Mouse (Mus musculus): ENCODE measurements around the gene Olfr113. TPM values are rescaled to one million over a fixed set of nuclear protein-coding genes. Genes with fewer than 3 reads are reported as not detected.
"Not testable (repeated sequence)": the region's sequence is repeated elsewhere in the genome, so short reads cannot be mapped to it uniquely, and the experiment has no call there.

Gene Olfr113
- not detected in 2 replicates for polyA plus RNA-seq (2014; fragmentation: Nextera tagmentation; extraction: Ambion mirVana)

DNA sequence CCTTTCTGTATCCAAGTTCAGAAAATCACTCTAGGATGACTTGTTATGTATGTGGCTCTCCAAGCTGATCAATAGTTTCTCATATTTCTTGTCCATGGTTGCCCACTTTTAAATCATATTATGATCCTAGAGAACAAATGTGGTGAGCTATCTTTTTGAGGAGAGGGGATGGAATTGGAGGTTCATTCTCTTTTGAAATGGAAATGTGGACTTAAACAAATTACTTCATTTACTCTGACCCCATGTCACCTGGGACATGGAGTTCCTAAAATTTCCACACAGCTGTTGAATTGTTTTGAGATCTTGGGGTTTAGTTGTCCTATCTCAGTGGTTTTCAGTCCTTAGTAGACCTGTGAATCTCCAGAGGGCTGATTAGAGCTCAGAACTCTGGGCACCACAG, at the start of gene Olfr113:
Gene Olfr113 (minus strand): TSS at position 101 of the 400 bp plus-strand sequence.
- DNase-seq (ENCODE audit: low spot score) (no peak), ATAC-seq (replicated peaks; ENCODE audit: low FRiP score) (no peak)
- Histone ChIP-seq H3K9me3 (ENCODE audit: control insufficient read depth, low read length) (no peaks in the 10 kb centered on the region), H3K9ac (ENCODE audit: low read length) (no peak within 1 kb of the TSS), H3K36me3 (ENCODE audit: control insufficient read depth, insufficient read depth, low read length) (no peaks in the 10 kb centered on the region), H3K27ac (ENCODE audit: low read depth, low read length) (no peak within 1 kb of the TSS), H3K4me1 (replicated peaks; ENCODE audit: control insufficient read depth, insufficient read depth, low read length) (no peaks in the 10 kb centered on the region), H3K4me3 (ENCODE audit: low read depth, low read length) (no peak within 1 kb of the TSS), H3K4me2 (ENCODE audit: low read depth, low read length, severe bottlenecking) (no peak within 1 kb of the TSS), H3K27me3 (ENCODE audit: control insufficient read depth, insufficient read depth, low read length) (no peaks in the 10 kb centered on the region)

DNA sequence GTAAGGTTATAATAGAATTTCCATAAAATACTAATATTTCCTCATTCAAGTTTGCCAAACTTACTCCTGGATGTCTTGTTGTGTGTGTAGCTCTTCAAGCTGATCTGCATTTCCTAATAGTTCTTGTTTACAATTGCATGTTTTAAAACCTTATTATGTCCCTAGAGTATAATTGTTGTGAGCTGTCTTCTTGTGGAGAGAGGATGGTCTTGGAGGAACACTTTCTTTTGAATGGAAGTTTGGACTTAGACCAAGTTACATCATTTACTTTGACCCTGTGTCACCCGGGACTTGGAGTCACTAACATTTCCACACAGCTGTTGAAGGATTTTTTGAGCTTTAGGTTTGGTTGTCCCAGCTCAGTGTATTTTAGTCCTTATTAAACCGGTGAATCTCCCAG, 49.5 kb upstream of the Olfr113 start, which contains the start of the genes Olfr115 and Olfr116:
Gene Olfr115 (minus strand): TSS at position 101 of the 400 bp plus-strand sequence.
Gene Olfr116 (minus strand): TSS at position 191 of the 400 bp plus-strand sequence.
- no peak within 1 kb of the TSS for H3K4me2 ChIP-seq (ENCODE audit: low read depth, low read length, severe bottlenecking)
- ATAC-seq (replicated peaks; ENCODE audit: low FRiP score) (no peak), DNase-seq (ENCODE audit: low spot score) (no peak)
- 82% methylated on average over 2 of the region's 2 CpGs for WGBS
- no peaks in the 10 kb centered on the region for H3K4me1 ChIP-seq (replicated peaks; ENCODE audit: control insufficient read depth, insufficient read depth, low read length)
- no peak within 1 kb of the TSS for H3K9ac ChIP-seq (ENCODE audit: low read length)
- no peaks in the 10 kb centered on the region for H3K27me3 ChIP-seq (ENCODE audit: control insufficient read depth, insufficient read depth, low read length)
- H3K4me3 ChIP-seq (ENCODE audit: low read depth, low read length): no peak within 1 kb of the TSS
- H3K36me3 ChIP-seq (ENCODE audit: control insufficient read depth, insufficient read depth, low read length): no peaks in the 10 kb centered on the region
- no peak within 1 kb of the TSS for H3K27ac ChIP-seq (ENCODE audit: low read depth, low read length)
- H3K9me3 ChIP-seq (ENCODE audit: control insufficient read depth, low read length): no peaks in the 10 kb centered on the region; the same call in 1 of the 2 replicates

DNA sequence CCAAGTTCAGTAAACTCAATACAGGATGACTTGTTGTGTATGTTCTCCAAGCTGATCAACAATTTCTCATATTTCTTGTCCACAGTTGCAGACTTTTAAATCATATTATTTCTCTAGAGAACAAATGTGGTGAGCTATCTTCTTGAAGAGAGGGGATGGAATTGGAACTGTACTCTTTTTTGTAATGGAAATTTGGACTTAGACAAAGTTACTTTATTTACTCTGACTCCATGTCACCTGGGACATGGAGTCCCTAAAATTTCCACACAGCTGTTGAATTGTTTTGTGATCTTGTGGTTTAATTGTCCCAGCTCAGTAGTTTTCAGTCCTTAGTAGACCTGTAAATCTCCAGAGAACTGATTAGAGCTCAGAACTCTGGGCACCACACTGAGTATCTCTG, 15.2 kb upstream of the Olfr113 start, which contains the start of gene Olfr114:
Gene Olfr114 (minus strand): TSS at position 101 of the 400 bp plus-strand sequence.
- ATAC-seq (replicated peaks; ENCODE audit: low FRiP score): no peak

DNA sequence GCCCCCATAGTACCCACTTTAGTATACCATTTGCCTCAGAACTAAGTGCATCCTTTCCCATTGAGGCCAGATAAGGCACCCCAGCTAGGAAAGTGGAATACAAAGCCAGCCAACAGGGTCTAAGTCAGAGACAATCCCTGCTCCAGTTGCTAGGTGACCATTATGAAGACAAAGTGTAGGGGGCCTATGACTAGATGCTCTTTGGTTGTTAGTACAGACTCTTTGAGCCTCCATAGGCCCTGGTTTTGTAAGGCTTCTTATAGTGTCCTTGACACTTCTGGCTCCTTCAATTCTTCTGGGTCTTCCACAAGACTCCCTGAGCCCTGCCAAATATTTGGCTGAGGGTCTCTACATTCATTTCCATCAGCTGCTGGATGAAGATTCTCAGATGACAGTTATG, 8.1 kb downstream of the Olfr113 start, which contains the start of gene Olfr112:
Gene Olfr112 (minus strand): TSS at position 101 of the 400 bp plus-strand sequence.
- ATAC-seq (replicated peaks; ENCODE audit: low FRiP score) (no peak), DNase-seq (ENCODE audit: low spot score) (no peak)
- Histone ChIP-seq H3K36me3 (ENCODE audit: control insufficient read depth, insufficient read depth, low read length) (no peaks in the 10 kb centered on the region), H3K4me3 (ENCODE audit: low read depth, low read length) (no peak within 1 kb of the TSS), H3K27me3 (ENCODE audit: control insufficient read depth, insufficient read depth, low read length) (no peaks in the 10 kb centered on the region), H3K27ac (ENCODE audit: low read depth, low read length) (no peak within 1 kb of the TSS), H3K9me3 (ENCODE audit: control insufficient read depth, low read length) (no peaks in the 10 kb centered on the region), H3K4me2 (ENCODE audit: low read depth, low read length, severe bottlenecking) (no peak within 1 kb of the TSS), H3K9ac (ENCODE audit: low read length) (no peak within 1 kb of the TSS), H3K4me1 (replicated peaks; ENCODE audit: control insufficient read depth, insufficient read depth, low read length) (no peaks in the 10 kb centered on the region)

More for the DNA sequence above, 15.2 kb upstream of the Olfr113 start, which contains the start of gene Olfr114:
- no peaks in the 10 kb centered on the region for H3K4me1 ChIP-seq (replicated peaks; ENCODE audit: control insufficient read depth, insufficient read depth, low read length)
- DNase-seq (ENCODE audit: low spot score): no peak
- no peak within 1 kb of the TSS for H3K27ac ChIP-seq (ENCODE audit: low read depth, low read length)
- H3K27me3 ChIP-seq (ENCODE audit: control insufficient read depth, insufficient read depth, low read length): no peaks in the 10 kb centered on the region
- no peak within 1 kb of the TSS for H3K4me3 ChIP-seq (ENCODE audit: low read depth, low read length)
- H3K9me3 ChIP-seq (ENCODE audit: control insufficient read depth, low read length): no peaks in the 10 kb centered on the region
- no peak within 1 kb of the TSS for H3K9ac ChIP-seq (ENCODE audit: low read length)
- H3K36me3 ChIP-seq (ENCODE audit: control insufficient read depth, insufficient read depth, low read length): no peaks in the 10 kb centered on the region
- H3K4me2 ChIP-seq (ENCODE audit: low read depth, low read length, severe bottlenecking): no peak within 1 kb of the TSS

DNA sequence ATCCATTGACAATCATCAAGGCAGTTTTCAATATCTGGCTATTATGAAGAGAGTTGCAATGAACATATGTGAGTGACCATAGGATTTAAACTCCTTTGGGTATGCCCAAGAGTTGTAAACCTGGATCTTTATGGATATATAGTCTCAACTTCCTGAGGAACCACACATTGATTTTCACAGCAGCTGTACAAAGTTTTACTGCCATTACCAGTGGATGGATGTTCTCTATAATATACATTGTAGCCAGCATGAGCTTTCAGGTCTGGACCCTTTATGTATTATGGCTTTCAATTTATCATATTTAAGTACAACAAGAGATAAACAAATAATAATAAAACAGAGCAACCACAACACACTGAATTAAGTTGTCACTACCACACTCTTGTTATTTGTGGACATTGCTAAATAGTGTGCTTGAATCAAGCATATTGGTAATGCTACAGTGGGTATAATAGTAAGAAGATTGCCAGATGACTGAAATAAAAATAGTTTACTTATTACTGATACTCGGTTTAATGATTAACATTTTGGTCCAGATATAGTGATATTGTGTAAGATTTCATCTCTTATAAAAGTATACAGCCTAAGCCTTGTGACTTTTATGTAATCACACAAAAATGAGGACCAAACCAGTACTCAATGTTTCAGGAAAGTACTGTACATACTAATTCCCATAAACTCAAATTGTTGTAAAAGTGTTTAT, 18.4 kb downstream of the Olfr113 start:
- Histone ChIP-seq H3K9me3 (ENCODE audit: control insufficient read depth, low read length) (no peaks in the 10 kb centered on the region), H3K27ac (ENCODE audit: low read depth, low read length) (no peak overlapping the region), H3K4me3 (ENCODE audit: low read depth, low read length) (no peak overlapping the region), H3K4me2 (ENCODE audit: low read depth, low read length, severe bottlenecking) (no peak overlapping the region), H3K9ac (ENCODE audit: low read length) (no peak overlapping the region), H3K36me3 (ENCODE audit: control insufficient read depth, insufficient read depth, low read length) (no peaks in the 10 kb centered on the region), H3K4me1 (replicated peaks; ENCODE audit: control insufficient read depth, insufficient read depth, low read length) (no peaks in the 10 kb centered on the region), H3K27me3 (ENCODE audit: control insufficient read depth, insufficient read depth, low read length) (no peaks in the 10 kb centered on the region)
- WGBS: 65% methylated on average over 1 of the region's 1 CpGs
- no peak for ATAC-seq (replicated peaks; ENCODE audit: low FRiP score)
- DNase-seq (ENCODE audit: low spot score): no peak

DNA sequence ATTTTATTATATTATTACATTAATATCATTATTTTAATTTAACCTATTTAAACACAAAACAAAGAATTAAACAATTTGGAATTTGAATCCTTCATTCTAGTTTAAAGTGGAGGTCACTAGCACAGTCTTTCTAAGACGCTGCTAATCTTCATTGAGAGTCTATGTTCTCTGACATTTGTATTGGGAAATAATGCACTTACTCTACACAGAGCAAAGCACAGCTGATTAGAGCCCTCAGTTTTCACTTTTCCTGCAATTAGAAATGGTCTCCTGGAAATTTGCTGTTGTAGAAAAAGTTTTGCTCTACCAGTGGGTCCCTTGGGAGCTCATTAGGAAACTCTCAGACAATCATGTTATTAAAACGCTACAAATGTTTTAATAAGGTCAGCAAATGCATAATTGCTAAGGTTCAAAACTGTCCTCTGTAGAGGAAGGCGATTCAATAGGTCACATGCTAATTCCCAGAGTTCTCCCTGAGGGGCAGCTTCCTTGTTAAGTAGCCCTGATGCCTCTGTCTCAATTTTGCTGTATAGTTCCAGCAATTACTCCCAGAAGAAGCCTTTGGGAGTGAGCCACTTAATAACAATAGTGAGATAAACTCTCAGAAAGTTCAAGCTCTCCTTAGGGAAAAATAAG, 33.5 kb downstream of the Olfr113 start:
- Histone ChIP-seq H3K27ac (ENCODE audit: low read depth, low read length) (no peak overlapping the region), H3K36me3 (ENCODE audit: control insufficient read depth, insufficient read depth, low read length) (no peaks in the 10 kb centered on the region), H3K4me3 (ENCODE audit: low read depth, low read length) (no peak overlapping the region), H3K27me3 (ENCODE audit: control insufficient read depth, insufficient read depth, low read length) (no peaks in the 10 kb centered on the region), H3K9ac (ENCODE audit: low read length) (no peak overlapping the region), H3K4me1 (replicated peaks; ENCODE audit: control insufficient read depth, insufficient read depth, low read length) (no peaks in the 10 kb centered on the region), H3K9me3 (ENCODE audit: control insufficient read depth, low read length) (no peaks in the 10 kb centered on the region), H3K4me2 (ENCODE audit: low read depth, low read length, severe bottlenecking) (no peak overlapping the region)
- ATAC-seq (replicated peaks; ENCODE audit: low FRiP score) (no peak), DNase-seq (ENCODE audit: low spot score) (no peak)
- WGBS: 63% methylated on average over 3 of the region's 3 CpGs

DNA sequence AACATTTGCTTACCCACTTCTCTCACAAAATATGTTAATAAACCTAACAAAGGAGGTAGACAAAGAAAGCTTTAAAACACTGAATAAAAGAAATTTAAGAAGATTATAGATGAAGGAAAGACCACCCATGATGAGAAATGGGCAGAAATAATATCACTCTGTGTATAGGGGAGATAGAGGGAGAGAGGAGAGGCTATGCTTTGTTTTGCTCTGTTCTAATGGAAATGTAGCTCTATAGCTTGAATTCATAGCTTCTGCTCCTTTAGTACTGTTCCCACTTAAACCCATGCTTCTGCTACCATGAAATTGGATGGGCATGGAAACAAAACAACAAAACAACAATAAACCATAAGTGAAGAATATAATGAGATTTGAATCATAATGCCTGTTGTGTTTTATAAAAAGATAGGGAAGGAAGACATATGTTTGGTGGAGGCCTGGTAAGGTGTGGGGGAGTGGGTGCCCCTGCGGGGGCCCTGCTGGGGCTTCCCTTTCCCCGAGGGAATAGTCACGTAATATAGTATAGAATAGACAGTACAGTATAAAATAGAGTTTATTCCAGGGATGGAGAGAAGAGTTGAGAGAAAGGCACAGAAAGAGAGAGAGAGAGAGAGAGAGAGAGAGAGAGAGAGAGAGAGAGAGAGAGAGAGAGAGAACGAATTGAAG, 35.9 kb downstream of the Olfr113 start:
- no peaks in the 10 kb centered on the region for H3K27me3 ChIP-seq (ENCODE audit: control insufficient read depth, insufficient read depth, low read length)
- H3K4me3 ChIP-seq (ENCODE audit: low read depth, low read length): no peak overlapping the region
- DNase-seq (ENCODE audit: low spot score): no peak
- ATAC-seq (replicated peaks; ENCODE audit: low FRiP score): peak; percentile 71; the same call in 1 of the 2 replicates
- no peaks in the 10 kb centered on the region for H3K9me3 ChIP-seq (ENCODE audit: control insufficient read depth, low read length)
- no peaks in the 10 kb centered on the region for H3K4me1 ChIP-seq (replicated peaks; ENCODE audit: control insufficient read depth, insufficient read depth, low read length)
- no peaks in the 10 kb centered on the region for H3K36me3 ChIP-seq (ENCODE audit: control insufficient read depth, insufficient read depth, low read length)
- WGBS: 72% methylated on average over 4 of the region's 4 CpGs
- no peak overlapping the region for H3K27ac ChIP-seq (ENCODE audit: low read depth, low read length)
- no peak overlapping the region for H3K9ac ChIP-seq (ENCODE audit: low read length)
- no peak overlapping the region for H3K4me2 ChIP-seq (ENCODE audit: low read depth, low read length, severe bottlenecking)

DNA sequence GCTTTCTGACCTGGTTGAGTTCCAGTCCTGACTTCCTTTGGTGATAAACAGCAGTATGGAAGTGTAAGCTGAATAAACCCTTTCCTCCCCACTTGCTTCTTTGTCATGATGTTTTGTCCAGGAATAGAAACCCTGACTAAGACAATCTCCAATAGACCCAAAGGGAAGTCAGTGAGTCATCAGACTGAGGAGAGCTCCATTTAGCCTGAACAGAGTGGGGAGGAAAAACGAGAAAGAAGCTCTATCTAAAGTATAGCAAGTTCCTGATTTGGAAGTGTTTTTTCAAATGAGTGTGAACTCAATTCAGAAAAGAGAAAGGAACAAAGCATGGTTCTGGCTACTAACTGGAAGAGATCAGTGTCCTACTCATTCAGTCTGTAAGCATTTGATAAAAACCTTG, 39.0 kb downstream of the Olfr113 start:
- H3K36me3 ChIP-seq (ENCODE audit: control insufficient read depth, insufficient read depth, low read length); H3K9me3 ChIP-seq (ENCODE audit: control insufficient read depth, low read length); H3K4me1 ChIP-seq (replicated peaks; ENCODE audit: control insufficient read depth, insufficient read depth, low read length); H3K27ac ChIP-seq (ENCODE audit: low read depth, low read length); H3K9ac ChIP-seq (ENCODE audit: low read length); ATAC-seq (replicated peaks; ENCODE audit: low FRiP score); DNase-seq (ENCODE audit: low spot score); H3K4me2 ChIP-seq (ENCODE audit: low read depth, low read length, severe bottlenecking); H3K4me3 ChIP-seq (ENCODE audit: low read depth, low read length); H3K27me3 ChIP-seq (ENCODE audit: control insufficient read depth, insufficient read depth, low read length): not testable (repeated sequence)
- WGBS: 63% methylated on average over 1 of the region's 1 CpGs

All from forebrain, embryonic 11.5 days (tissue).